Mouse (Mus musculus): ENCODE results near the gene Smad1. TPM values are rescaled to one million over a fixed set of nuclear protein-coding genes. Genes with fewer than 3 reads are reported as not detected.
A peak's percentile ranks its signal among the peaks of the same experiment; 100 is the strongest.
"Not testable (repeated sequence)": the region's sequence is repeated elsewhere in the genome, so short reads cannot be mapped to it uniquely, and the experiment has no call there.

Smad1 gene
- polyA plus RNA-seq, 2 experiments = 41.6 to 73.7 TPM

DNA sequence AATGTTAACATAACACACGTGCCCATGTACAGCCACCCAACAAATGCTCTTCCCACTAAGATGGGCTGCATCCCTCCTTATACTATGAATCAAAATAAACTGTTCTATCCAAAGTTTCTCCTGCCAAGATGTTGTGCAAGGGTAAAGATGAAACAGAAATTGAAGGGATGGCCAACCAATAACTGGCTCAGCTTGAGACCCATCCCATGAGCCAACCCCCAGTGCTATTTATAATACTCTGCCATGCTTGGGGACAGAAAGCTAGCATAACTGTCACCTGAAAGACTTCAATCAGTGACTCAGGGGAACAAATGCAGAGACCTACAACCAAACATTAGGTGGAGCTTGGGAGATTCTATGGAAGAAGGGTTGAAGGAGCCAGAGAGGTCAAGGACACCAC is 11.2 kb upstream of the Smad1 start:
- H3K36me3 ChIP-seq (ENCODE audit: control insufficient read depth, insufficient read depth, low read length) = no peaks in the 10 kb centered on the region
- no peak for TF ChIP-seq POLR2A (IDR thresholded peaks at IDR 0.05; ENCODE audit: borderline replicate concordance, extremely low read depth, insufficient read depth, insufficient read length)
- no peak overlapping the region for H3K4me3 ChIP-seq (replicated peaks; ENCODE audit: low read length)
- no peak overlapping the region for H3K27ac ChIP-seq (replicated peaks; ENCODE audit: low read depth, low read length)
- no peaks in the 10 kb centered on the region for H3K9me3 ChIP-seq (ENCODE audit: control insufficient read depth, low read length)
- no peaks in the 10 kb centered on the region for H3K27me3 ChIP-seq (ENCODE audit: control insufficient read depth, insufficient read depth, low read length)
- no peak overlapping the region for H3K9ac ChIP-seq (ENCODE audit: low read depth, low read length, severe bottlenecking)
- 86% methylated on average over 1 of the region's 1 CpGs for WGBS
- H3K4me2 ChIP-seq (replicated peaks; ENCODE audit: low read depth, low read length, severe bottlenecking) = no peak overlapping the region
- ATAC-seq (ENCODE audit: low FRiP score, low read depth) = no peak
- no peaks in the 10 kb centered on the region for H3K4me1 ChIP-seq (ENCODE audit: control insufficient read depth, insufficient read depth, low read length)
- DNase-seq (ENCODE audit: low spot score) = no peak

DNA sequence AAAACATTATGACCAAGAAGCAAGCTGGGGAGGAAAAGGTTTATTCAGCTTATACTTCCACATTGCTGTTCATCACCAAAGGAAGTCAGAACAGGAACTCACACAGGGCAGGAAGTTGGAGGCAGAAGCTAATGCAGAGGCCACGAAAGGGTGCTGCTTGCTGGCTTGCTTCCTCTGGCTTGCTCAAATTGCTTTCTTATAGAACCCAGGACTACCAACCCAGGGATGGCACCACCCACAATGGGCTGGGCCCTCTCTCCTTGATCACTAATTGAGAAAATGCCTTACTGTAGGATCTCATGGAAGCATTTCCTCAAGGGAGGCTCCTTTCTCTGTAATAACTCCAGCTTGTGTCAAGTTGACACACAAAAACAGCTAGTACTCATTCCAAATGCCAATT is 8.0 kb upstream of the Smad1 start:
- not testable (repeated sequence) for H3K27ac ChIP-seq (replicated peaks; ENCODE audit: low read depth, low read length); H3K4me1 ChIP-seq (ENCODE audit: control insufficient read depth, insufficient read depth, low read length)

DNA sequence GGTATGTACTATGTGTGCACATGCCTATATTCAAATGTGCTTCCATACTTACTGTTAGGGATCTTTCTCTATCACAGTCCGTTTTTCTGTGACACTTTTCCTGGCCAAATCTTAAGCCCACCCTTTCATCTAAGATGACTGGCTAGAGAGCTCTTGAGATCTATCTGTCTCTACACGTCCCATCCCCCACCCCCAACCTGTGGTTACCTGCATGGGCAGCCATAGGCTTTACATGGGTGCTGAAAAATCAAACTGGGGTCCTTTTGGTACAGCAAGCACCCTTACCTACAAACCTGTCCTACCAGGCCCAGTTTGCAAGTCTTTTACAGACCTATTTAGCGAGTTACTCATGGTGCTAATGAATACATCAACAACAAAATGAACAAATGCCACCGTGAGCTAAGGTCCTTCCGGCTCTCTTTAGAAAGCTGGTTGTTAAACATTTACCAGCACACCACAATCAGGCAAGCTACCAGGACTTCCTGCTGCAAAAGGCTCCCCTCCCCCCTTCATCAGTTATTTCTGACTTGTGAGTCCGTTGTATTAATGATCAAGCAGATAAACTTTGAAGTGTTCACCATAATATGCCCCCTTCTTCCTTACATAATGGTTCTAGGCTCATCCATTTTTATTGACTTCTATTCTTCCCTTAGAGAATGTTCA is 5.7 kb upstream of the Smad1 start:
- Histone ChIP-seq H3K4me2 (replicated peaks; ENCODE audit: low read depth, low read length, severe bottlenecking) (no peak overlapping the region), H3K27ac (replicated peaks; ENCODE audit: low read depth, low read length) (no peak overlapping the region), H3K27me3 (ENCODE audit: control insufficient read depth, insufficient read depth, low read length) (no peaks in the 10 kb centered on the region), H3K4me1 (ENCODE audit: control insufficient read depth, insufficient read depth, low read length) (no peaks in the 10 kb centered on the region), H3K36me3 (ENCODE audit: control insufficient read depth, insufficient read depth, low read length) (no peaks in the 10 kb centered on the region), H3K9me3 (ENCODE audit: control insufficient read depth, low read length) (no peaks in the 10 kb centered on the region), H3K4me3 (replicated peaks; ENCODE audit: low read length) (no peak overlapping the region), H3K9ac (ENCODE audit: low read depth, low read length, severe bottlenecking) (no peak overlapping the region)
- no peak for DNase-seq (ENCODE audit: low spot score)
- TF ChIP-seq POLR2A (IDR thresholded peaks at IDR 0.05; ENCODE audit: borderline replicate concordance, extremely low read depth, insufficient read depth, insufficient read length) = no peak
- WGBS = 57% methylated on average over 6 of the region's 6 CpGs
- ATAC-seq (ENCODE audit: low FRiP score, low read depth) = no peak

More for the DNA sequence above, 8.0 kb upstream of the Smad1 start:
- not testable (repeated sequence) for ATAC-seq (ENCODE audit: low FRiP score, low read depth); H3K4me3 ChIP-seq (replicated peaks; ENCODE audit: low read length); H3K9me3 ChIP-seq (ENCODE audit: control insufficient read depth, low read length); DNase-seq (ENCODE audit: low spot score); H3K4me2 ChIP-seq (replicated peaks; ENCODE audit: low read depth, low read length, severe bottlenecking); H3K27me3 ChIP-seq (ENCODE audit: control insufficient read depth, insufficient read depth, low read length); H3K9ac ChIP-seq (ENCODE audit: low read depth, low read length, severe bottlenecking); H3K36me3 ChIP-seq (ENCODE audit: control insufficient read depth, insufficient read depth, low read length)
- WGBS = 42% methylated on average over 1 of the region's 1 CpGs

DNA sequence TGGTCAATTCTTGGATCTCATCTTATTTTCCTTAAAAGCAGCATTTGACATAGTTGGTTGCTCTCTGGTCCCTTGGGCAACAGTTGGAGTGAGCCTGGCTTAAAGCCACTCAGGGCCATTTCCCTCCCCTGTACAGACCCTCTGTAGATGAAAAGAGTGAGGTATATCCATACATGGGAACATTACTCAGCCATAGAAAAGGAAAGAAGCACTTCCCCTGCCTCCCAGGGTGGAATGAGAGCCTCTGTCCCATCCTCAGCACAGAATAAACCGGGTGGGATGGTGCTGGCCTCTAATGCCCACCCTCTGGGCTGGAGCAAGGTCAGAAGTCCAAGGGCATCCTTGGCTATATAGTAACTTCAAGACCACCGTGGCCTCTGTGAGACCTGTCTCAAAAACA is 1.4 kb upstream of the Smad1 start:
- H3K4me3 ChIP-seq (replicated peaks; ENCODE audit: low read length) = no peak overlapping the region
- no peak for TF ChIP-seq POLR2A (IDR thresholded peaks at IDR 0.05; ENCODE audit: borderline replicate concordance, extremely low read depth, insufficient read depth, insufficient read length)
- 72% methylated on average over 2 of the region's 2 CpGs for WGBS
- no peak for ATAC-seq (ENCODE audit: low FRiP score, low read depth)
- H3K9me3 ChIP-seq (ENCODE audit: control insufficient read depth, low read length) = no peaks in the 10 kb centered on the region
- no peaks in the 10 kb centered on the region for H3K27me3 ChIP-seq (ENCODE audit: control insufficient read depth, insufficient read depth, low read length)
- no peak overlapping the region for H3K27ac ChIP-seq (replicated peaks; ENCODE audit: low read depth, low read length)
- no peak overlapping the region for H3K9ac ChIP-seq (ENCODE audit: low read depth, low read length, severe bottlenecking)
- H3K4me2 ChIP-seq (replicated peaks; ENCODE audit: low read depth, low read length, severe bottlenecking) = no peak overlapping the region
- no peak for DNase-seq (ENCODE audit: low spot score)
- H3K36me3 ChIP-seq (ENCODE audit: control insufficient read depth, insufficient read depth, low read length) = no peaks in the 10 kb centered on the region
- H3K4me1 ChIP-seq (ENCODE audit: control insufficient read depth, insufficient read depth, low read length) = peaks cover 16% of the 10 kb centered on the region

DNA sequence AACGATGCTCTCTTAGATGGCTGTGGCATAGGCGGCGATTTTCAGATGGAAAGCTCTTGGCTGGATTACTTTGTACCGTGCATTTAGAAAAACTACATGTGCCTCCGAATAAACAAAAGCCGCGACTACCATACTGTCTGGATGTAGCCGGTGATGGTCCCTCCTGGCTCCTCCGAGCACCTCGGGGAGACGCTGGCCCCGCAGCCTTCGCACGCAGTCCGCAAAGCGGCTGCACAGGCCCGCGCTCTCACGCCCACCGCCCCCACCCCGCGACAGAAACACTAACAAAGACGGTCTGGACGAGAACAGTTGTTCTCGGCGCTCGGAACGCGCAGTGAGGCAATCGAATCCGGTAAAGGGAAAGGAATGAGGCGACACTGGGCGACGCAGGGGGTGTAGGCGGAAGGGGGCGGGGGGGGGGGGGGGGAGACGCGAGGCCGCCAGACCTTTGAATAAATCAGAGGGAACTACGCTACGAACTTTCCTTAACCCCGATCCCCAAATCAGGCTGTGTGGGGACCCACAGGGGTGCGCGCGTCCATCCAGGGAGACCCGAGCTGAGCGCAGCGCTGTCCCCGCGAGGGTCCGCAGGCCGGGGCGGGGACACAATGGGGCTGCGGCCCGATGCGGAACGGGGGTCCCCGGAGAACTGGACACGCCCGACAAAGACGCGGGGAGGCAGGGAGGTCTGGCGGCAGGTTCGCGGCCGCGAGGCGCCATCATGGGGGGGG is 902 bp downstream of the Smad1 start:
- Histone ChIP-seq H3K27ac (replicated peaks; ENCODE audit: low read depth, low read length) (peak overlapping the region; percentile 96), H3K4me2 (replicated peaks; ENCODE audit: low read depth, low read length, severe bottlenecking) (peak overlapping the region; percentile 66), H3K4me3 (replicated peaks; ENCODE audit: low read length) (peak overlapping the region; percentile 94), H3K9me3 (ENCODE audit: control insufficient read depth, low read length) (no peaks in the 10 kb centered on the region), H3K4me1 (ENCODE audit: control insufficient read depth, insufficient read depth, low read length) (peaks cover 16% of the 10 kb centered on the region), H3K27me3 (ENCODE audit: control insufficient read depth, insufficient read depth, low read length) (no peaks in the 10 kb centered on the region), H3K9ac (ENCODE audit: low read depth, low read length, severe bottlenecking) (peak overlapping the region; percentile 98), H3K36me3 (ENCODE audit: control insufficient read depth, insufficient read depth, low read length) (0 out of 2 replicates have a peak, but pooled peaks cover 4% of the 10 kb centered on the region)
- WGBS = under 1% methylated on average over 58 of the region's 68 CpGs
- TF ChIP-seq POLR2A (IDR thresholded peaks at IDR 0.05; ENCODE audit: borderline replicate concordance, extremely low read depth, insufficient read depth, insufficient read length) = 0 out of 2 replicates have a peak, but pooled peaks have one; percentile 12
- ATAC-seq (ENCODE audit: low FRiP score, low read depth) (peak; percentile 48), DNase-seq (ENCODE audit: low spot score) (peak; percentile 44)
